Mouse (Mus musculus) cerebellum, adult 8-10 months (tissue): ENCODE data around the gene Bhlhe40.
A peak's percentile ranks its signal among the peaks of the same experiment; 100 is the strongest.

Experiments
- DNase-seq: peaks from one replicate; pipeline ENCODE4 v3.0.0; 2022

Gene Bhlhe40

GRCm38 (mm10) chr6:108663241-108664194 is 3.1 kb downstream of the Bhlhe40 start:
- no peak for DNase-seq

GRCm38 (mm10) chr6:108664533-108665150 is 4.2 kb downstream of the Bhlhe40 start:
- no peak for DNase-seq

- no peak for DNase-seq
Measured at GRCm38 (mm10) chr6:108665587-108665986, 5.2 kb downstream of the Bhlhe40 start.

- no peak for DNase-seq
Measured at GRCm38 (mm10) chr6:108666648-108667488, 6.4 kb downstream of the Bhlhe40 start.

GRCm38 (mm10) chr6:108667599-108668021 is 7.2 kb downstream of the Bhlhe40 start:
- DNase-seq = peak; percentile 19

- DNase-seq = peak; percentile 94
Measured at GRCm38 (mm10) chr6:108668321-108668786, 7.9 kb downstream of the Bhlhe40 start.

- no peak for DNase-seq
Measured at GRCm38 (mm10) chr6:108670276-108670675, 9.8 kb downstream of the Bhlhe40 start.

- no peak for DNase-seq
Measured at GRCm38 (mm10) chr6:108670821-108671220, 10.4 kb downstream of the Bhlhe40 start.

GRCm38 (mm10) chr6:108672094-108672493 is 11.7 kb downstream of the Bhlhe40 start:
- no peak for DNase-seq

GRCm38 (mm10) chr6:108674221-108674620 is 13.8 kb downstream of the Bhlhe40 start:
- DNase-seq = no peak

- no peak for DNase-seq
Measured at GRCm38 (mm10) chr6:108676783-108677340, 16.4 kb downstream of the Bhlhe40 start.

GRCm38 (mm10) chr6:108677697-108678096 is 17.3 kb downstream of the Bhlhe40 start:
- no peak for DNase-seq

GRCm38 (mm10) chr6:108678227-108678626 is 17.8 kb downstream of the Bhlhe40 start:
- no peak for DNase-seq

- no peak for DNase-seq
Measured at GRCm38 (mm10) chr6:108680503-108680902, 20.1 kb downstream of the Bhlhe40 start.

GRCm38 (mm10) chr6:108681084-108681483 is 20.7 kb downstream of the Bhlhe40 start:
- DNase-seq = no peak

GRCm38 (mm10) chr6:108683140-108683539 is 22.7 kb downstream of the Bhlhe40 start:
- no peak for DNase-seq

- no peak for DNase-seq
Measured at GRCm38 (mm10) chr6:108684430-108684829, 24.0 kb downstream of the Bhlhe40 start.

GRCm38 (mm10) chr6:108685758-108686355 is 25.4 kb downstream of the Bhlhe40 start:
- no peak for DNase-seq

GRCm38 (mm10) chr6:108686930-108687329 is 26.5 kb downstream of the Bhlhe40 start:
- DNase-seq = no peak

GRCm38 (mm10) chr6:108688344-108688743 is 27.9 kb downstream of the Bhlhe40 start:
- no peak for DNase-seq

- no peak for DNase-seq
Measured at GRCm38 (mm10) chr6:108692986-108693385, 32.6 kb downstream of the Bhlhe40 start.
